Mouse (Mus musculus) v-Abl transformed pro-B cells (cell line): ENCODE results near the gene Fuk.

ENCODE experiments used
- in situ Hi-C, 2 experiments: fragments of 400-800 bp; cut with MboI; formaldehyde crosslinking; loops; one replicate each; pipeline ENCODE4 v1.15.1; 2025; ENCODE audit not compliant: unreplicated experiment in 2 of 2

The Fuk gene

GRCm38 (mm10) chr8:110920032-110920772 is 17.9 kb upstream of the Fuk start:
- in situ Hi-C loops = loop anchor here in 1 of 2 experiments (5.0 kb wide), 1 partner anchor 37 kb away; no protein-coding TSS in a partner anchor

GRCm38 (mm10) chr8:110919341-110920031 is 17.2 kb upstream of the Fuk start, which contains the start of gene St3gal2:
Gene St3gal2 (plus strand): TSS chr8:110919922.
- in situ Hi-C loops = loop anchor here in 1 of 2 experiments (5.0 kb wide), 1 partner anchor 38 kb away; no protein-coding TSS in a partner anchor

- in situ Hi-C loops = no loop called here
Observed at GRCm38 (mm10) chr8:110918460-110918859, 16.2 kb upstream of the Fuk start.

- in situ Hi-C loops = no loop called here
Observed at GRCm38 (mm10) chr8:110918027-110918426, 15.7 kb upstream of the Fuk start.

- in situ Hi-C loops = no loop called here
Observed at GRCm38 (mm10) chr8:110917415-110917814, 15.1 kb upstream of the Fuk start.

- in situ Hi-C loops = loop anchor here in 1 of 2 experiments (5.0 kb wide), 1 partner anchor 55 kb away; no protein-coding TSS in a partner anchor
Observed at GRCm38 (mm10) chr8:110911576-110912570, 9.6 kb upstream of the Fuk start.

- in situ Hi-C loops = loop anchor here in 1 of 2 experiments (5.0 kb wide), 1 partner anchor 57 kb away; no protein-coding TSS in a partner anchor
Observed at GRCm38 (mm10) chr8:110909850-110910249, 7.6 kb upstream of the Fuk start.

GRCm38 (mm10) chr8:110906682-110907081 is 4.4 kb upstream of the Fuk start:
- in situ Hi-C loops = no loop called here

- in situ Hi-C loops = no loop called here
Observed at GRCm38 (mm10) chr8:110905404-110905803, 3.1 kb upstream of the Fuk start.

- in situ Hi-C loops = no loop called here
Observed at GRCm38 (mm10) chr8:110902579-110902965, 284 bp upstream of the Fuk start.

GRCm38 (mm10) chr8:110901056-110901455 is 1.2 kb downstream of the Fuk start:
- in situ Hi-C loops = no loop called here

- in situ Hi-C loops = no loop called here
Observed at GRCm38 (mm10) chr8:110897495-110897894, 4.8 kb downstream of the Fuk start.

GRCm38 (mm10) chr8:110895812-110896211 is 6.5 kb downstream of the Fuk start:
- in situ Hi-C loops = no loop called here

GRCm38 (mm10) chr8:110895254-110895653 is 7.0 kb downstream of the Fuk start:
- in situ Hi-C loops = no loop called here

- in situ Hi-C loops = no loop called here
Observed at GRCm38 (mm10) chr8:110894851-110895250, 7.4 kb downstream of the Fuk start.

- in situ Hi-C loops = no loop called here
Observed at GRCm38 (mm10) chr8:110892913-110893312, 9.4 kb downstream of the Fuk start.

- in situ Hi-C loops = no loop called here
Observed at GRCm38 (mm10) chr8:110892040-110892439, 10.2 kb downstream of the Fuk start.

GRCm38 (mm10) chr8:110889904-110890470 is 12.3 kb downstream of the Fuk start:
- in situ Hi-C loops = no loop called here

- in situ Hi-C loops = no loop called here
Observed at GRCm38 (mm10) chr8:110888860-110889259, 13.4 kb downstream of the Fuk start.

GRCm38 (mm10) chr8:110888441-110888840 is 13.8 kb downstream of the Fuk start:
- in situ Hi-C loops = no loop called here
